Mouse (Mus musculus) midbrain, embryonic 14.5 days (tissue): ENCODE results near the gene Nes. TPM values are rescaled to one million over a fixed set of nuclear protein-coding genes. Genes with fewer than 3 reads are reported as not detected.

Experiments
- ATAC-seq: fragments of 200-750 bp; cut with Nextera tagmentation; 2 replicates; pipeline ENCODE4 v1.8.0; 2017; ENCODE audit warnings: moderate number of reproducible peaks, moderate library complexity; ENCODE audit not compliant: low FRiP score, low TSS enrichment
- DNase-seq: peaks from one replicate; pipeline ENCODE4 v3.0.0-alpha.2; 2015
- H3K27ac ChIP-seq: fragments of 300-500 bp; sonication (generic); replicated peaks from 2 replicates; pipeline ENCODE4 v1.5.1; 2014; ENCODE audit warnings: mild to moderate bottlenecking, low read depth, low read length, moderate library complexity
- H3K27me3 ChIP-seq: fragments of 300-500 bp; sonication (generic); 2 replicates; pipeline ENCODE4 v1.6.1; 2014; ENCODE audit warnings: low read length, control low read depth, mixed read lengths; ENCODE audit not compliant: control insufficient read depth, insufficient read depth
- H3K36me3 ChIP-seq: fragments of 300-500 bp; sonication (generic); 2 replicates; pipeline ENCODE4 v1.6.1; 2014; ENCODE audit warnings: low read length, control low read depth; ENCODE audit not compliant: control insufficient read depth, insufficient read depth
- H3K4me1 ChIP-seq: fragments of 300-500 bp; sonication (generic); 2 replicates; pipeline ENCODE4 v1.6.1; 2014; ENCODE audit warnings: mild to moderate bottlenecking, antibody characterized with exemption, low read length, control low read depth; ENCODE audit not compliant: control insufficient read depth, insufficient read depth
- H3K4me2 ChIP-seq: fragments of 300-500 bp; sonication (generic); 2 replicates; pipeline ENCODE4 v1.6.1; 2014; ENCODE audit warnings: mild to moderate bottlenecking, low read length, moderate library complexity
- H3K4me3 ChIP-seq: fragments of 300-500 bp; sonication (generic); replicated peaks from 2 replicates; pipeline ENCODE4 v1.5.1; 2014; ENCODE audit warnings: low read depth, low read length
- H3K9ac ChIP-seq: fragments of 300-500 bp; sonication (generic); replicated peaks from 2 replicates; pipeline ENCODE4 v1.6.1; 2014; ENCODE audit warnings: mild to moderate bottlenecking, low read length, moderate library complexity
- H3K9me3 ChIP-seq: fragments of 300-500 bp; sonication (generic); 2 replicates; pipeline ENCODE4 v1.6.1; 2016; ENCODE audit warnings: low read length, control low read depth, mixed read lengths; ENCODE audit not compliant: control insufficient read depth
- WGBS: fragments of 180-500 bp; shearing (Covaris S2); extraction: QIAGEN DNeasy Blood & Tissue Kit; methylation state at CpG from one replicate; pipeline ENCODE4 v1.1.7; 2014; 5-methylcytosine and 5-hydroxymethylcytosine counted together
- polyA plus RNA-seq: library from polyadenylated mRNA; unstranded; fragments of >200 nt; fragmentation: Nextera tagmentation; extraction: Ambion mirVana; gene quantifications from 2 replicates; pipeline ENCODE4 v1.2.1, GENCODE M21; 2014

Nes gene
- polyA plus RNA-seq, 1 experiment from 2014 or later = 28.8 TPM

- Histone ChIP-seq H3K4me2 (peak overlapping the region; percentile 26), H3K4me1 (peaks cover 35% of the 10 kb centered on the region), H3K27ac (peak overlapping the region; percentile 39), H3K36me3 (no peaks in the 10 kb centered on the region; the same call in 1 of the 2 replicates), H3K4me3 (no peak overlapping the region), H3K27me3 (no peaks in the 10 kb centered on the region), H3K9ac (no peak overlapping the region), H3K9me3 (no peaks in the 10 kb centered on the region)
- 9% methylated on average over 13 of the region's 13 CpGs for WGBS
- ATAC-seq = no peak
- peak; percentile 57 for DNase-seq
These were observed 12.1 kb downstream of the Nes start for GRCm38 (mm10) chr3:87982836-87983601.

GRCm38 (mm10) chr3:87983627-87984026 lies 12.7 kb downstream of the Nes start:
- 37% methylated on average over 6 of the region's 6 CpGs for WGBS

GRCm38 (mm10) chr3:87984094-87984493 lies 13.2 kb downstream of the Nes start:
- no peaks in the 10 kb centered on the region for H3K9me3 ChIP-seq
- no peak overlapping the region for H3K4me3 ChIP-seq
- no peak overlapping the region for H3K9ac ChIP-seq
- H3K27ac ChIP-seq = no peak overlapping the region
- H3K4me2 ChIP-seq = no peak overlapping the region
- H3K27me3 ChIP-seq = no peaks in the 10 kb centered on the region
- ATAC-seq (no peak), DNase-seq (no peak)
- WGBS = 43% methylated on average over 3 of the region's 3 CpGs
- H3K36me3 ChIP-seq = no peaks in the 10 kb centered on the region
- H3K4me1 ChIP-seq = peaks cover 39% of the 10 kb centered on the region

More at GRCm38 (mm10) chr3:87983627-87984026, 12.7 kb downstream of the Nes start:
- DNase-seq (no peak), ATAC-seq (no peak)
- Histone ChIP-seq H3K27me3 (no peaks in the 10 kb centered on the region), H3K9me3 (no peaks in the 10 kb centered on the region), H3K9ac (no peak overlapping the region), H3K27ac (no peak overlapping the region), H3K4me3 (no peak overlapping the region), H3K4me2 (peak overlapping the region; percentile 26), H3K4me1 (peaks cover 39% of the 10 kb centered on the region), H3K36me3 (no peaks in the 10 kb centered on the region)

- H3K4me3 ChIP-seq = no peak overlapping the region
- no peaks in the 10 kb centered on the region for H3K27me3 ChIP-seq
- H3K36me3 ChIP-seq = no peaks in the 10 kb centered on the region
- DNase-seq = peak; percentile 73
- no peak overlapping the region for H3K4me2 ChIP-seq
- no peak for ATAC-seq
- H3K27ac ChIP-seq = peak overlapping the region; percentile 50; the same call in 1 of the 2 replicates
- peaks cover 39% of the 10 kb centered on the region for H3K4me1 ChIP-seq
- no peaks in the 10 kb centered on the region for H3K9me3 ChIP-seq
- WGBS = 19% methylated on average over 12 of the region's 12 CpGs
- H3K9ac ChIP-seq = no peak overlapping the region
These were observed 14.8 kb downstream of the Nes start for GRCm38 (mm10) chr3:87985505-87986320.

GRCm38 (mm10) chr3:87986868-87987267 lies 16.0 kb downstream of the Nes start:
- DNase-seq = peak; percentile 99
- Histone ChIP-seq H3K9me3 (no peaks in the 10 kb centered on the region), H3K4me2 (peak overlapping the region; percentile 69), H3K27me3 (no peaks in the 10 kb centered on the region), H3K36me3 (no peaks in the 10 kb centered on the region), H3K9ac (peak overlapping the region; percentile 50; the same call in 1 of the 2 replicates), H3K27ac (peak overlapping the region; percentile 60), H3K4me3 (peak overlapping the region; percentile 33), H3K4me1 (peaks cover 39% of the 10 kb centered on the region)
- peak; percentile 78 for ATAC-seq
- WGBS = under 1% methylated on average over 17 of the region's 17 CpGs

- Histone ChIP-seq H3K27ac (peak overlapping the region; percentile 60), H3K4me2 (peak overlapping the region; percentile 69), H3K9me3 (no peaks in the 10 kb centered on the region), H3K36me3 (no peaks in the 10 kb centered on the region), H3K27me3 (no peaks in the 10 kb centered on the region), H3K4me1 (peaks cover 34% of the 10 kb centered on the region), H3K4me3 (peak overlapping the region; percentile 33), H3K9ac (peak overlapping the region; percentile 50)
- whole genome bisulfite sequencing = 1% methylated on average over 15 of the region's 15 CpGs
- ATAC-seq = peak; percentile 53
- peak; percentile 87 for DNase-seq
These were observed 16.8 kb downstream of the Nes start for GRCm38 (mm10) chr3:87987633-87988032.

GRCm38 (mm10) chr3:87988068-87988467 lies 17.2 kb downstream of the Nes start:
- Histone ChIP-seq H3K27ac (peak overlapping the region; percentile 60; the same call in 1 of the 2 replicates), H3K27me3 (peaks cover 2% of the 10 kb centered on the region; the same call in 1 of the 2 replicates), H3K4me2 (peak overlapping the region; percentile 69), H3K9me3 (no peaks in the 10 kb centered on the region), H3K4me3 (peak overlapping the region; percentile 33), H3K4me1 (peaks cover 30% of the 10 kb centered on the region), H3K36me3 (no peaks in the 10 kb centered on the region), H3K9ac (peak overlapping the region; percentile 50)
- DNase-seq (peak; percentile 58), ATAC-seq (no peak)
- WGBS = 5% methylated on average over 15 of the region's 15 CpGs

GRCm38 (mm10) chr3:87989935-87990334 lies 19.1 kb downstream of the Nes start:
- H3K9ac ChIP-seq = no peak overlapping the region
- peaks cover 21% of the 10 kb centered on the region for H3K4me1 ChIP-seq
- H3K4me2 ChIP-seq = no peak overlapping the region
- DNase-seq = no peak
- no peak for ATAC-seq
- H3K36me3 ChIP-seq = no peaks in the 10 kb centered on the region
- no peaks in the 10 kb centered on the region for H3K9me3 ChIP-seq
- peaks cover 13% of the 10 kb centered on the region for H3K27me3 ChIP-seq
- 33% methylated on average over 10 of the region's 10 CpGs for WGBS
- H3K4me3 ChIP-seq = no peak overlapping the region
- H3K27ac ChIP-seq = no peak overlapping the region
